8 mouse cellular contexts compared by ENCODE assay signal in the genomic region with DNA sequence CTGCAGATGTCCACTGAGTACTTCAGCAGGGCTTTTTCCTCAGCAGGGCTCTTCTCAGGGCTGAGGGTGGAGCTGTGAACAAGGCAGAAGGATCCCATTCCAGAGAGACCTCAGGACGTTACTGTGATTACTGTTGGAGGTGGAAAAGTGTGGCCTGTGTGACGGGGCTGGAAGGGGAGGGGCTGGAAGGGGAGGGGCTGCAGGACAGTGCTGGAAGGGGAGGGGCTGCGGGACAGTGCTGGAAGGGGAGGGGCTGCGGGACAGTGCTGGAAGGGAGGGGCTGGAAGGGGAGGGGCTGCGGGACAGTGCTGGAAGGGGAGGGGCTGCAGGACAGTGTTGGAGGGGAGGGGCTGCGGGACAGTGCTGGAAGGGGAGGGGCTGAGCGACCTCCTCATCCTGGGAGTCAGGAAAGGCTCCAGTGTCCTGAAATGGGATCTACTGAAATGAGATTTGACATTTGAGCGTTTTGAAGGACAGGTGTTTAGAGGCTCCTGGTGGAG.
DNase-seq lines count a peak whose midpoint lies in the region; ATAC-seq and TF ChIP-seq lines count a peak whose summit lies in the region.

No protein-coding gene starts in this region.

- TF ChIP-seq CTCF in stomach, postnatal 0 days (IDR thresholded peaks at IDR 0.05; ENCODE audit: low read depth) = no peak

- no peak for TF ChIP-seq EP300 in stomach, postnatal 0 days (optimal IDR thresholded peaks at IDR 0.05)

- peak overlapping the region; percentile 74 for H3K27ac ChIP-seq in hindbrain, embryonic 10.5 days
- H3K27ac ChIP-seq in liver, embryonic 13.5 days = no peak overlapping the region
- H3K27ac ChIP-seq in stomach, postnatal 0 days (replicated peaks) = no peak overlapping the region

- WGBS in hindbrain, embryonic 10.5 days = under 1% methylated on average over 8 of the region's 8 CpGs
- 1% methylated on average over 7 of the region's 8 CpGs for WGBS in liver, embryonic 13.5 days (ENCODE audit: insufficient replicate concordance)
- 0% methylated on average over 6 of the region's 8 CpGs for WGBS in stomach, postnatal 0 days

- H3K4me1 ChIP-seq in hindbrain, embryonic 10.5 days (replicated peaks) = peaks cover 37% of the 10 kb centered on the region
- H3K4me1 ChIP-seq in liver, embryonic 13.5 days (replicated peaks) = peaks cover 10% of the 10 kb centered on the region; the same call in 1 of the 2 replicates
- no peaks in the 10 kb centered on the region for H3K4me1 ChIP-seq in stomach, postnatal 0 days (replicated peaks; ENCODE audit: control insufficient read depth, insufficient read depth)

- DNase-seq in ES-CJ7 (ENCODE audit: low read depth, low spot score) (peak; percentile 85), ZHBTc4 (ENCODE audit: low read depth, low spot score) (peak; percentile 93)
- peak; percentile 76 for DNase-seq in hindbrain, embryonic 10.5 days (ENCODE audit: low spot score)
- no peak for DNase-seq in liver, embryonic 13.5 days
- DNase-seq in stomach, postnatal 0 days (ENCODE audit: low spot score) = peak; percentile 40
- DNase-seq in cerebellum, postnatal 4 days (ENCODE audit: low spot score in 2 of 2) = no peak
- DNase-seq in ovary, adult 18-20 months (ENCODE audit: low spot score) = no peak
- DNase-seq in right cerebral cortex, adult 18-20 months = no peak

- H3K4me2 ChIP-seq in liver, embryonic 13.5 days = peak overlapping the region; percentile 14; the same call in 1 of the 2 replicates
- H3K4me2 ChIP-seq in stomach, postnatal 0 days (replicated peaks; ENCODE audit: low read depth) = peak overlapping the region; percentile 21; the same call in 1 of the 2 replicates

- ATAC-seq in liver, embryonic 13.5 days (ENCODE audit: low read depth) = peak; percentile 57
- ATAC-seq in stomach, postnatal 0 days (ENCODE audit: low FRiP score, low TSS enrichment) = peak; percentile 46

- peaks cover 20% of the 10 kb centered on the region; the same call in 1 of the 2 replicates for H3K27me3 ChIP-seq in hindbrain, embryonic 10.5 days (ENCODE audit: insufficient read depth, poor library complexity, severe bottlenecking)
- H3K27me3 ChIP-seq in liver, embryonic 13.5 days = peaks cover 27% of the 10 kb centered on the region
- H3K27me3 ChIP-seq in stomach, postnatal 0 days (ENCODE audit: control insufficient read depth, insufficient read depth, low read length) = no peaks in the 10 kb centered on the region

- H3K9ac ChIP-seq in liver, embryonic 13.5 days = no peak overlapping the region
- H3K9ac ChIP-seq in stomach, postnatal 0 days (ENCODE audit: low read length) = no peak overlapping the region

- H3K4me3 ChIP-seq in hindbrain, embryonic 10.5 days = peak overlapping the region; percentile 35
- H3K4me3 ChIP-seq in liver, embryonic 13.5 days (replicated peaks) = no peak overlapping the region
- H3K4me3 ChIP-seq in stomach, postnatal 0 days (ENCODE audit: low read depth, low read length) = no peak overlapping the region

- no peaks in the 10 kb centered on the region for H3K36me3 ChIP-seq in hindbrain, embryonic 10.5 days
- H3K36me3 ChIP-seq in liver, embryonic 13.5 days = no peaks in the 10 kb centered on the region
- no peaks in the 10 kb centered on the region for H3K36me3 ChIP-seq in stomach, postnatal 0 days (ENCODE audit: control insufficient read depth, insufficient read depth, low read length)

- 0 out of 2 replicates have a peak, but pooled peaks cover 5% of the 10 kb centered on the region for H3K9me3 ChIP-seq in hindbrain, embryonic 10.5 days
- H3K9me3 ChIP-seq in liver, embryonic 13.5 days (replicated peaks) = no peaks in the 10 kb centered on the region
- no peaks in the 10 kb centered on the region for H3K9me3 ChIP-seq in stomach, postnatal 0 days (ENCODE audit: control insufficient read depth, low read length)

Comparison
In these comparisons a context has a peak if more than half of its experiments do, and no peak if none do; other contexts are left out.
1. DNase-seq: peak in ES-CJ7 (single experiment), ZHBTc4 (single experiment), hindbrain, embryonic 10.5 days (single experiment) and stomach, postnatal 0 days (single experiment); none in liver, embryonic 13.5 days (single experiment), cerebellum, postnatal 4 days (0 of 2), ovary, adult 18-20 months (single experiment) and right cerebral cortex, adult 18-20 months (single experiment).